Mouse (Mus musculus) thymus, postnatal 36 days (tissue): Measurements from ENCODE around the gene Wdr11.

Experiments
- DNase-seq, 2 experiments: peaks; one replicate each; pipeline ENCODE4 v3.0.0; 2022; ENCODE audit warnings: mixed read lengths in 2 of 2

Gene Wdr11

GRCm38 (mm10) chr7:129653791-129654271, 62.2 kb downstream of the Wdr11 start:
- DNase-seq = peak; percentile 42 to 56

GRCm38 (mm10) chr7:129654923-129655322, 63.3 kb downstream of the Wdr11 start:
- DNase-seq = no peak

- DNase-seq = no peak
Measured at GRCm38 (mm10) chr7:129655604-129656226, 64.1 kb downstream of the Wdr11 start.

- no peak for DNase-seq
Measured at GRCm38 (mm10) chr7:129657867-129658266, 66.2 kb downstream of the Wdr11 start.

GRCm38 (mm10) chr7:129659755-129660154, 68.1 kb downstream of the Wdr11 start:
- DNase-seq = no peak

- no peak for DNase-seq
Measured at GRCm38 (mm10) chr7:129660546-129660945, 68.9 kb downstream of the Wdr11 start.

- no peak for DNase-seq
Measured at GRCm38 (mm10) chr7:129662051-129662789, 70.6 kb downstream of the Wdr11 start.

- DNase-seq = no peak
Measured at GRCm38 (mm10) chr7:129663781-129664505, 72.3 kb downstream of the Wdr11 start.

- no peak for DNase-seq
Measured at GRCm38 (mm10) chr7:129665411-129665810, 73.7 kb downstream of the Wdr11 start.

- DNase-seq = no peak
Measured at GRCm38 (mm10) chr7:129665921-129666320, 74.3 kb downstream of the Wdr11 start.

- DNase-seq = no peak
Measured at GRCm38 (mm10) chr7:129666526-129666925, 74.9 kb downstream of the Wdr11 start.

GRCm38 (mm10) chr7:129670280-129670679, 78.6 kb downstream of the Wdr11 start:
- DNase-seq = no peak

GRCm38 (mm10) chr7:129671675-129672651, 80.3 kb downstream of the Wdr11 start:
- no peak for DNase-seq

GRCm38 (mm10) chr7:129673776-129674175, 82.1 kb downstream of the Wdr11 start:
- no peak for DNase-seq

- no peak for DNase-seq
Measured at GRCm38 (mm10) chr7:129674558-129674957, 82.9 kb downstream of the Wdr11 start.

GRCm38 (mm10) chr7:129675852-129676251, 84.2 kb downstream of the Wdr11 start:
- no peak for DNase-seq

- no peak for DNase-seq
Measured at GRCm38 (mm10) chr7:129677141-129677540, 85.5 kb downstream of the Wdr11 start.

- no peak for DNase-seq
Measured at GRCm38 (mm10) chr7:129678431-129678830, 86.8 kb downstream of the Wdr11 start.

GRCm38 (mm10) chr7:129678972-129679371, 87.3 kb downstream of the Wdr11 start:
- no peak for DNase-seq

GRCm38 (mm10) chr7:129680534-129681210, 89.0 kb downstream of the Wdr11 start:
- peak in 1 of 2 experiments; percentile 11 for DNase-seq

GRCm38 (mm10) chr7:129682525-129682924, 90.9 kb downstream of the Wdr11 start:
- no peak for DNase-seq

GRCm38 (mm10) chr7:129685326-129685725, 93.7 kb downstream of the Wdr11 start:
- DNase-seq = no peak
